Mouse (Mus musculus): ENCODE results near the gene Icmt.

Icmt gene

DNA sequence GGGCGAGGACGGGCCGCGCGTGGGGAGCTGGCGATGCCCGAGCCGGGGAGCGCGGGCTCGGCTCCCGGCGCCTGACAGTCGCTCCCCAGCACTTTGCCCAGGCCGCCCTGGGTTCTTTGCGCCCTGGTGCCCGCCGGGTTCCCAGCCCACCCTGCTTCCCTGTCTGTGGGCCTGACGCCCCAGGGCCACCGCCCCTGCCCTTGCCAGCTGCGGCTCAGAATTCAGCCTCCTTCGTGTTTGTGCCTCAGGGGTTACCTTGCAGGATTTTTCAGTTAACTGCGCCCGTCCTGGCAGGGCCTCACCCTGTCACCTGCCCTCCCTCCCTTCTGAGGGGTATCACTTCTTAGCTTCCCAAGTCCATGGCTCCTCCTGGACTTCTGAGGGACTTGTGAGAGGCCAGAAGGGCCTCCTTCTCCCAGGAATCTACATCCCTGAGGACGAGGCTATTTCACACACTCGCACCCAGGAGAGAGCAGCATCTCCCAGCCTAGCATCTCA is 42.3 kb downstream of the Icmt start:
- DNase-seq (ENCODE audit: low read depth), result no peak

DNA sequence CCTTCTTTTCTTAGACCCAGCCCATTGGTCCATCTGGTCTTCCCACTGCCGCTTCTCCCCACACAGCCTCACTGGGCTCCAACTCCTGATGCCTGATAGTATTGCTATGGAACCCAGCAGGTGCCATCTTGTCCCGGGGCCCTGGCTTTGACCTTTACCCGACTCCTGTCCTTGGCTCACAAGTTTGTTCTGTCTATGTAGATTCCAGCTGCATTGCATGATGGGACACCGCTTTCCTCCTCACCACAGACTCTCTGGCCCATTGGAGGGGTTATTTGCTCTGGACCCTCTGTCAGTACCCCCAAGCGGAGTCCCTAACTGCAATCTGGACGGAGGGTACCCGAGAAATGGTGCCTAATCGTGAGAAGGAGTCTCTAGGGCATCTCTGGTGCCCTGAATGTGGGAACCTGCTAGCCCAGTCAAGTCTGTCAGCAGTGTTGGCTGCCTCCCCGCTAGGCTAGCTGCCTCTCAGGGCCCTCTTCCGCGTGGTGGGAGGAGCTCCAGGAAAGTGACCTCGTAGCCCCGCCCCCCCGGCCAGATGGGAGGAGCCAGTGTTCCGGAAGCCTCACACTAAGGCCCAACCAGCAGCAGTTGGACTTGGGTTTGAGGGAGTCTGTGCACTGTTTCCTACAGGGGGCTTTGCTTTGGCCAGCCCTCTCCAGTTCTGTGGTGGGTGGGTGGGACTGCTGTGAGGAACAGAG is 43.7 kb downstream of the Icmt start:
- DNase-seq (ENCODE audit: low read depth), result no peak

DNA sequence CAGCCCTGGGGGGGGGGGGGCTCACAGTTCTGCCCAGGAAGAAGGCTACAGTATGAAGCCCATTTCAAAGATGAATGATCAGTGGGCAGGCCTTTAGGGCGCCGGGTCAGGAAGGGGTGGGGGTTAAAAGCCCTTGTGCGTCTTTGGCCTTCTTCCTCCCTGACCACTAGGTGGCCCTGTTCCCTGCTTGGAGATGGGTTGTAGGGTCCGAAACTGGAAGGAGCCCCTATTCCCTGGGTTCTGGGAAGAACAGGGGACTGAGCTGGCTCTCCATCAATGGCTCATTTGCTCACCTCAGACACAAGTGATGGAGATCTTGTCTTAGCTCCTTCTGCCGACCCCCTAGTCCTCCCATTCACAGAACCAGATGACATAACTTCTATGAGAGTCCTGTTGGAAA is 46.3 kb downstream of the Icmt start:
- no peak for DNase-seq (ENCODE audit: low read depth)

DNA sequence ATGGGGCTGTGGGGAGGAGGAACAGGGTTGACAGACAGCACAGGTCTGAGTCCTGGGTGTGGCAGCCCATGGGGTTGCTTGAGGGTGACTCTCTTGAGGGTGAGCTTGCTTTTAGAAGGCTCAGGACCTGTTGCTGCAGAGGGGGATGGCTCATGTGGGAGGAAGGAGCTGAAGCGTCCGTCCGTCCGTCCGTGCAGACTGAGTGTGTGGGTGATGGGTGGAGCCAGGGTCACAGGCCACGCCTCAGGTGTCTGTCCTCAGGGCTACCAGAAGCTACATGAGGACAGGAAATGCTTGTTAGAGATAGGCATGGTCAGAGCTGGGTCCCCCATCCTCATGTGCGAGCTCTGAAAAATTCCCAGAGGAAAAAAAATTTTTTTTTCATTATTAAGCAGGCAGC is 47.6 kb downstream of the Icmt start:
- no peak for DNase-seq (ENCODE audit: low read depth)

DNA sequence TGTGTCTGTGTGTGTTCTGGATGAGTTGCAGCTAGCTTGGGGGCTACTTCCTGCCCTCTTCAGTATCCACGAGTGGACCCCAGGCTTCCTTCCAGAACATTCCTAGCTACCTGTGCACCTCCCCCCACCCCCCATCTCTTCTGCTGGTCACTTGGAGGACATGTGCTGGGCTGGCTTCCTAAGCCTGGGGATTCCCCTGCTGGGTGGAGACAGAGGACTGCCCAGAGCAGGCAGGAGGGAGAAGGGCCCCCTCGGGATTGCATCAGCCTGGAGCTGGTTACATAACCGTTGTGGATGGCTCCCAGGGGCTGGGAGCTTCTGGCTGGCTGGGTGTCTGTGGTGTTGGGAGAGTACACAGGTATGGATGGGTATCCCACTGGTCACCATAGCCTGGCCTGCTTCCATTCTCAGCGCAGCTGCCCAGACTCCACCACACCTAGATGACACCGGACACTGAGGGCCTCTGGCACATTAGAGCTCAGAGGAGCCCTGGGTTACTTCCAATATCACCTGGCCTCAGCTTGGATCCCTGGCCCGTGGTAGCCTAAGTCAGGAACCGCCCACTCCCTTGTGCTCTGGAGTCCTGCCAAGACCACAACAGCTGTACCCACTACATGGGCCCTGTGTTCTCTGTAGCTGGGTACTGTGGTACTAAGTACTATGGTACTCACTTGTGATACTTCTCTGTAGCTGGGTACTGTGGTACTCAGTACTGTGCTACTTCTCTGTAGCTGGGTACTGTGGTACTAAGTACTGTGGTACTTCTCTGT is 48.3 kb downstream of the Icmt start:
- DNase-seq (ENCODE audit: low read depth), result peak; percentile 53

DNA sequence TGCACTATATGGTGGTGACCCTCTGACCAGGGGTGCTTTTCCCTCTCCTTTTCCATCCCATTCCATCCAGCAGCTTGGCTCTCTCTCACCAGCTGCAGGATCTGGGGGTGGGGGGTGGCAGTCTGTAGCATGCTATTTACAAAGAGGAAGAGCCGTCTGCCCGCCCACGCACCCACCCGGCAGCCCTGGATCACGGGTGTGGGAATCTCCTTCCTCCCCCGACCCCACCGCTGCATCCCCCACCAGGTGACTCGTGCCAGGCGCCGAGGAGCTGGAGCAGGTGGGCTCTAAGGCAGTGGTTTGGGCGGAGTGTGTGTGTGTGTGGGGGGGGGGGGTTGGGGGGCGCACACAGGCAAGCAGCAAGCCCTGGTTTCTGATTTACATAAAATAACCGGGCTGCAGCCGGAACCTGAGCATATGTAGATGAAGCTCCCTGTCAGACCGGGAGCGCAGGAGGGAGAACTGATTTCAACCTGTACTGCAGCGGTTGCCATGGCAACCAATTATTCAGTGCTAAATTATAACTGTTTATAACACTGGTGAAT is 52.9 kb downstream of the Icmt start:
- DNase-seq (ENCODE audit: low read depth), result no peak

DNA sequence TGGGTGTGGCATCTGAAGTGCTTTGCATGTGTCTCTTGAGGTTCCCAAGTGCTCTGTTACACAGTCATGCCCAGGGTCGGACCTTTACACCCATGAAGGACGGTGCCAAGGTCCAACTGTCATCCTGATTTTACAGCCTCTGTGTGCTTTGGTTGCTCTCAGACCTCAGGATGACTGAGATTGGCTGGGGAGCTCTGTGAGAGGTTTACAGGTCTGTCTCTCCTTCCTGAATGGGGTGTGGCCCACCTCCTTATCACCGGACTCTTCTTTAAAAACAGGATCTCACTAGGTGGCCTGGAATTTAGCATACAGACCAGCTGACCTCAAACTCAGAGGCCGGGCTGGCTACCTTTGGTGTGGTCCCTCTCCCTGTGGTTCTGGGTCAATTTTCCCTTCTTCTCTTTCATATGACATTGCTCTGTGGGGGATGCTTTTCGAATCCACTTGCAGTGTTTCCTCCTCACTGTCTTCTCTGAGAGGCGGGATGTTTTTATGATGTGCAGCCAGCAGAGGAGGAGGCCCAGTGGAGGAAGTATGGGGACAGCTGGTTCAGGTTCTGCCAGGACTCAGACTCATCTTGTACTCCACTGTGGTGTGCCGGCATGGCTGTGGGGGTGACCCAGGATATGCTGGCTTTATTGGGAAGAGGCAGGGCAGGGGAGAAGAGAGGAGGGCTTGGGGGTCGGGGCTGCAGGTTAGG is 53.8 kb downstream of the Icmt start:
- no peak for DNase-seq (ENCODE audit: low read depth)

DNA sequence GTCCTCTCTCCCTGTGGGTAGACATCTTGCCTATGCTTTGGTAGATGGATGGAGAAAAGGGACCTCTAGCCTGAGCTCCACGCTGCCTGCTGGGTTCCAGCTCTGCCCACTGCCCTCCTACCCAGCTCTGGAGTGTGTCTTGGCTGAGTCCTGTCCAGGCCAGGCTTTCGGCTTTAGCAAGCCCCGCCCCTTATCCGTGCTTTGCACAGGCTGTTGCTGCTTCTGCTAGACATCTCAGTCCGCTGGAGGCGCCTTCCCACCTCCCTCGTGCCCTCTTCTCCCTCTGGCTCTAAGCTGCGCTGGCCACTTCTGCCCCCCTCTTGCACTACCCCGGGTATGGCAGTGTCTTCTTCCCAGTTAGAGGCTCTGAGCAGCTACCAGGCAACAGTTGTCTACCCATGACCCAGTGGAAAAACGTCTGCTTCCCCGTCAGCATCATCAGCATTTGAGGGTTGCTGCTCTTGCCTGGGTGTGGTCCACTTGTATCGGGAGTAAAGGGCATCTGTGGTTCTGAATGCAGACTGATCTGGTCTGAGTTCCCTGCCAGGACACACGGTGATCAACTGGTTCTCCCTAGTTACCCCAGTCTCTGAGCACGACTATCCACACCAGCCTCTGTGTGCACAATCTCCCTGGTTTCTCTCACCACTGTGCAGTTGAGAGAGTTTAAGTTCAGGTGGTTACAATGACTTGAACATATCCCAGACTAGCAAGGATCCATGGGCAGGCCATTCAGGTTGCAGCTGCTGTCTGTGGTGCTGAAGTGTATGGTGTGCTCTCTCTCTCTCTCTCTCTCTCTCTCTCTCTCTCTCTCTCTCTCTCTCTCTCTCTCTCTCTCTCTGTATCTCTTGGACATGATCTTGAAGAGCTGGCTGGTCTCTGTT is 54.6 kb downstream of the Icmt start:
- no peak for DNase-seq (ENCODE audit: low read depth)

DNA sequence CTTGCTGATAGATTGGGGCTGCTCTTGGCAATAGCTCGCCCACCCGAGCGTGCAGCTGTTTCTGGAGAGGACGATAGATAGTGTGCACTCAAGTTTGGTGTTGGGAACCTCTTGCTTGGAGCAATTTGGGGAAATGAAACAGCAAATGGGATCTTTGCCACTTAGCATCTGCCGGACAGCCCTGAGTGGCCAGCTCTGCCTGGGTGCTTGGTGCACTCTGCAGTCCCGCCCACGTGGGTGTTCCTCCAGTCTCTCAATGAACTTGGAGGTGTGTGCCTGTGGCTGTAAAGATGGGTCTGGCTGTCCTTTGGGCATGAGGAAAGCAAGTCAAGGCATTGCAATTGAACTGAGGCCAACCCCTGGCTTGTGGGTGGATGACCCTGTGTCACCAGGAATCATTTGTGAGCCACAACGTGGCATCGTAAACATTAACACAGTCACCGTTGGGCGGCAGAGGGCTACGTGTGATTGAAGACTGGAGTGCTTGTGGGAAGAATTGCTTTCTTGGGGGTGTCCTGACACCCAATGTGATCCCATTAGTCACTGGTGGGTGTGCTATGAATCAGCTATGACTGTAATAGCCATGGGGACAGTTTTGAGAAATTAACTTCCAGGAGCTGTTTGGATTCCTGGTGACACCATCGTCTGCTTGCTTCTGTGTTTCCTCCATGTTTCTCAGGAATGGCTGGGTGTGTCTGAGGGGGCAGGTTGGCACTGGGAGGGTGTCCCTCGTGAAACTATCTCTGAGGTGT is 57.0 kb downstream of the Icmt start:
- DNase-seq (ENCODE audit: low read depth), result no peak

DNA sequence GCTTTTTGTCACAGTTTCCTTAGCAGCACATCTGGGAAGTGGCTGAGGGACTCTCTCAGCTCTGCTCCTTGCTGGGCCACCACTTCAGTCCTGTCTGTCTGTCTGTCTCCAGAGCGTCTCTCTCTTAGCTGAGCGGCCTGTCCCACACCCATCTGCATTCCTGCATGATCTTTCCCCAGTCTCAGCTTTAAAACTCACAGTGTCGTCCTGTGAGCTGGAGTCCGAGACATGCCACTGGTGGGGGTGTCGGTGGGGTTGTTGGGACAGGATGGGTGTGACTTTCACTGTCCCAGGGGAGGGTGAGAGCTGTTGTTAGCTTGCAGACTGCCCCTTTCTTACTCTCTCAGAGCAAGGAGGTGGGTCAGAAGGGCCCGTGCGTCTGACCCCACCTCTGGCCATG is 58.6 kb downstream of the Icmt start:
- no peak for DNase-seq (ENCODE audit: low read depth)
